Mouse (Mus musculus): ENCODE data around the gene Wbp1.

GRCm38 (mm10) chr6:83147280-83147679 lies 25.9 kb upstream of the Wbp1 start:
- TF ChIP-seq USF1 (IDR thresholded peaks at IDR 0.05; ENCODE audit: low read depth) (no peak), POLR2A (IDR thresholded peaks at IDR 0.05; ENCODE audit: insufficient read length, low read depth) (no peak), E2F4 (IDR thresholded peaks at IDR 0.05; ENCODE audit: insufficient read depth) (no peak), MAX (IDR thresholded peaks at IDR 0.05; ENCODE audit: low read depth) (no peak), TCF12 (IDR thresholded peaks at IDR 0.05; ENCODE audit: insufficient read depth, poor library complexity, severe bottlenecking) (no peak)
